Mouse (Mus musculus): ENCODE measurements around the gene Ifitm6.
"Not testable (repeated sequence)": the region's sequence is repeated elsewhere in the genome, so short reads cannot be mapped to it uniquely, and the experiment has no call there.

Ifitm6 gene

GRCm38 (mm10) chr7:141017824-141018223 lies at the start of gene Ifitm6:
Gene Ifitm6 (minus strand): TSS chr7:141017924.
- not testable (repeated sequence) for DNase-seq

DNA sequence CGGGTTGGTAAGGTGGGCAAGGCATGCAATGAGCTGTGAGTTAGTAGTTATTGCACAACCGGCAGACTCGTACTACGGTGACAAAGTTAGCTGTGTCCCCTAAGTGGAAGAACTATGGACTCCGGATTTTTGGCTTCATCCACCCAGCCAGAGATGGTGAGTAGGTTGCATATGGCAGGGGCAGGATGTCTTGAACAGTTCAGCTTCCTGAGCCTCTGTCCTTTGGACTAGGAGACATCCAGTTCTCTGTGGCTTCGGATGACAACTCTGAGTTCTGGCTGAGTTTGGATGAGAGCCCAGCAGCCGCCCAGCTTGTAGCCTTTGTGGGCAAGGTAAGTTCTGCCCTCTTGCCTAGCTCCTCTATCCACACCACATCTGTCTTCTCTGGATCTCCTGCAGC lies 46.9 kb upstream of the Ifitm6 start:
- DNase-seq, result no peak

DNA sequence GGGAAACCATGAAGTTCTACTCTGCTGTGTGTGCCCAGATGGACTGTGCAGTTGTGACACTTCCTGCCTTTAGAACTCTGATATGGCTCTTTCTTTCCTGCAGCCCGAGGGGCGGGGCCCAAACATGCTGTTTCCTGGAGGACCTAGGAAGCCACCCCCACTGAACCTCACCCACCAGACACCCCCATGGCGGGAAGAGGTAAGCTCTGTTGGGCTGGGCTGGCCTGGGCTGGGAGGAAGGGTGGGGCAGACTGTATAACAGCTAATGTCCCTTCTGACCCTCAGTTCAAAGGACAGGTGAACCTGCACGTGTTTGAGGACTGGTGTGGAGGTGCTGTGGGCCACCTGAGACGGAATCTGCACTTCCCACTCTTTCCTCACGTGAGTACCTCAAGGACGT lies 46.5 kb upstream of the Ifitm6 start:
- DNase-seq, result no peak

GRCm38 (mm10) chr7:141063353-141063752 lies 45.6 kb upstream of the Ifitm6 start:
- no peak for DNase-seq

- DNase-seq, result no peak
Observed at GRCm38 (mm10) chr7:141062525-141062924, 44.8 kb upstream of the Ifitm6 start.

DNA sequence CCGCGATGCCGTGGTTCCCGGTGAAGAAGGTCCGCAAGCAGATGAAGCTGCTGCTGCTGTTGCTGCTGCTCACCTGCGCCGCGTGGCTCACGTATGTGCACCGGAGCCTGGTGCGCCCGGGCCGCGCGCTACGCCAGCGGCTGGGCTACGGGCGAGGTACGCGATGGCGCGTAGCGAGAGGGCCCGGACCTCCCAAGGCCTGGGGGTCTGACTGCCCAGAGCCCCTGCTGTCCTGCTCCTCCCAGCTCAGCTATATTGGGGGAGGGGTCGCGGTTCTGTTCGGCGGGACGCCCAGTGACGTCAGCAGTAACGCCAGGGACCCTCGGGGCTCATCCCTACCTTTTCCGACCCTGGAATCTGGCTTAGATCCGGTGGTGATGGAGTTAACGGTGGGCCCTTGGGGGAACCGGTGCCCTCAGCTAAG lies 43.6 kb upstream of the Ifitm6 start:
- no peak for DNase-seq

- DNase-seq, result peak; percentile 53 to 57
Observed at GRCm38 (mm10) chr7:141060426-141061242, 42.9 kb upstream of the Ifitm6 start, which contains the start of gene B4galnt4. Gene B4galnt4 (plus strand): TSS chr7:141061104.

DNA sequence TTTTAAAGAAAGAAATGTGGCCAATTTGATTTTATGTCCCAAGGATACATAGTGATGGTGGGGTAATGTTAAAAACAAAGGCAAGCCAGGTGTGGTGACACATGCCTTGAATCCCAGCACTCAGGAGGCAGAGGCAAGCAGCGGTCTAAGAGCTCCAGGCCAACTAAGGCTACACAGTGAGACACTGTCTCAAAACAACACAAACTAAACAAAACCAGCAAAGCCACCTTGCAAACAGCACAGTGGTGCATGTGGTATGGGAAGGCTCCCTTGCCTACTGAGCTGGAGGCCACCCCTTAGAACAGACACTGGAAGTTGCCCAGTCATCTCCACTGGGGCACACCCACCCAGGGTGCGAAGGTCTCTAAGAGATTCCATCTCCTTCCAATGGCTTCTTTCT lies 42.2 kb upstream of the Ifitm6 start:
- DNase-seq, result no peak

DNA sequence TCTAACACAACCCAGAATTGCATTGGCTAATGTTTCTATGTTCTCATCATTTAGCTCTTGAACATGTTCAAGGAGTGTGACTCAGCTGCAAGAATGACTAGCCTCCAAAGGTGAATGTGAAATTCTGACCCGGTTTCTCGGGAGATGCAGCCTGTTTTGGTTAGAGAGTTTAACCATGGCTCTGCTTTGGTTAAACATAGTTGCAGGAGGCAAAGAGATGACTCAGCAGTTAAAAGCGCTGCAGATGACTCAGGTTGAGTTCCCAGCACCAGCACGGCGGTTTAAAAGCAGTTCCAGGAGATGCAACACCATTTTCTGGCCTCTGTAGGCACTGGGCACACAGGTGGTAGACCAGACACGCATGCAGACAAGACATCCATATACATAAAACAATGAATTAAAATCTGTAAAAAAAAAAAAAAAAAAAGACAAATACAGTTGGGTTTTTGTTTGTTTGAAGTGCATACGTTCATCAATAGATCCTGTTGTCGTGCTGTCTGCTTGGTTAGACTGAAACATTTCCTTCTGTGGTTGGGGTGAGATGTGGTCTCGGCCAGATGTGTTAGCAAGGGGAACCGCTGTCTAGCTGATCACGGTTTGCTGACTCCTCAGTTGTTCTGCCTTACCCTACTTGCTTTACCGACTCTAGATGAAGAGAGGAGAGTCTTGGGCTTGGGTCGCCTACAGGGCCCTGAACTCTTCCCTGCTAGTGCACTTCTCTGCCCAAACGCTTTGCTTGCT lies 41.0 kb upstream of the Ifitm6 start:
- DNase-seq, result no peak

DNA sequence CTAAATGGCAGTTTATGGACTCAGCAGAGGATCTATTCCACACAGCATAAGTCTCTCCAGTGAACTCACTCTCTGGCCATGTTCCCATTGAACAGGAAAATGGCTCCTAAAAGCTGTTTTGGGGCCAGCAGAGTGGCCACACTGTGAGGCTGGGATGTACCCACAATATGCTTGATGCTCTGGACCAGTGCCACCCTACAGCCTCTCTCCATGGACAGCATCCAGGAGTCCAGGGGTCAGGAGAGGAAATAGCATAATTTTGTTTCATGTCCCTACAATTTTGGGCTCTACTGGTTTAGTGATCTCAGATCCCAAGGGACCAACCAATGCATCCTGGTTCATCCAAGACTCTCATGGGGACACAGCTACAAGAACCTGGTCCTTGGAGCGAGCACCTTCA lies 39.8 kb upstream of the Ifitm6 start:
- DNase-seq, result no peak

GRCm38 (mm10) chr7:141056976-141057375 lies 39.3 kb upstream of the Ifitm6 start:
- no peak for DNase-seq

- no peak for DNase-seq
Observed at GRCm38 (mm10) chr7:141055785-141056184, 38.1 kb upstream of the Ifitm6 start.

DNA sequence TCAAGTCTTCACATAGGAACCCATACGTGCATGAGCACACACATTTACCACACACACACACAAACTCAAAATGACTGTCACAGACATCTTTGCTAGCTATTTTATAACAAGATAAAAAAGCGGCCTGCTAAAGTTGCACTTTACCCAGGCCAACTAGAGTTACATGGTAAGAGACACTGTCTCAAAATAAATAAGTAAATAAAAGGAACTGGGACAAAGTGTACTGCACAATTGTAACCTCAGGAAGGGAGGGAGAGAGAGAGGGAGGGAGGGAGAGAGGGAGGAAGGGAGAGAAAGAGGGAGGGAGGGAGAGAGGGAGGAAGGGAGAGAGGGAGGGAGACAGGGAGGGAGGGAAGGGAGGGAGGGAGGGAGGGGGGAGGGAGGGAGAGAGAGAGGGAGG lies 34.7 kb upstream of the Ifitm6 start:
- DNase-seq, result no peak

DNA sequence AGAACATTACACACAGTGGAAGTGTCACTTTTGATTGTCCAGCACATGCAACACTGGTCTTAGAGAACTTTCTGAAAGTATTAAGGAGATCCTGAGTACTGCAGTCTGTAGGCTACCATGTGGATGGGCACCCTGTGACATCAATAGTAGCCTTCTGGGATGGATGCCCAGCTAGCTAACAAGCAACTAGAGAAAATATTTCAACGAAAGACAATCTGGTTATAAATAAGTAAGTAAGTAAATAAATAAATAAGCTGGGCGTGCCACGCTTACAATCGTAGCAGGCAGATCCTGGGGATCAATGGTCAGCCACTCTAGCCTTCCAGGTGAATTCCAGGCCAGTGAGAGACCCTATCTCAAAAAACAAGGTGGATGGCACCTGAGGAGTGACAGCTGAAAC lies 34.3 kb upstream of the Ifitm6 start:
- DNase-seq, result no peak

- DNase-seq, result no peak
Observed at GRCm38 (mm10) chr7:141051060-141051685, 33.4 kb upstream of the Ifitm6 start.

DNA sequence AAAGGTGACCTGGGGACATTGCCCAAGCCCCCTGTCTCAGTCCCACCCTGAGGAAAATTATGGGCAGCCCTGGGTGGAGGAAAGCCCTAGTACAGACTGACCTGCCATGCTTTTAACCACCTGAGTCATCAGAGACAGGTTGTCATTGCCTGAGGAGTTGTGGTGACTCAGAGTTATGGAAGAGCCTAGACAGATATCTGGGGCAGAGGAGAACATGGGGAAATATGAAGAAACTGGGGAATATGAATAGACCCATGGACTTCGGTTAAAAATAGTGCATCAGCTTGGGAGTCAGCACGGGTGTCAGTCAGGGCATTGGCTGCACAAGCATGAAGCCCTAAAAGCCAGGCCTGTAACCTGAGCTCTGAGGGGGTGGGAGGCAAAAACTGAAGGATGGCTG lies 31.6 kb upstream of the Ifitm6 start:
- DNase-seq, result no peak

- DNase-seq, result peak; percentile 92 to 95
Observed at GRCm38 (mm10) chr7:141048226-141049218, 30.8 kb upstream of the Ifitm6 start.

GRCm38 (mm10) chr7:141047581-141048225 lies 30.0 kb upstream of the Ifitm6 start:
- DNase-seq, result peak; percentile 90 to 92

DNA sequence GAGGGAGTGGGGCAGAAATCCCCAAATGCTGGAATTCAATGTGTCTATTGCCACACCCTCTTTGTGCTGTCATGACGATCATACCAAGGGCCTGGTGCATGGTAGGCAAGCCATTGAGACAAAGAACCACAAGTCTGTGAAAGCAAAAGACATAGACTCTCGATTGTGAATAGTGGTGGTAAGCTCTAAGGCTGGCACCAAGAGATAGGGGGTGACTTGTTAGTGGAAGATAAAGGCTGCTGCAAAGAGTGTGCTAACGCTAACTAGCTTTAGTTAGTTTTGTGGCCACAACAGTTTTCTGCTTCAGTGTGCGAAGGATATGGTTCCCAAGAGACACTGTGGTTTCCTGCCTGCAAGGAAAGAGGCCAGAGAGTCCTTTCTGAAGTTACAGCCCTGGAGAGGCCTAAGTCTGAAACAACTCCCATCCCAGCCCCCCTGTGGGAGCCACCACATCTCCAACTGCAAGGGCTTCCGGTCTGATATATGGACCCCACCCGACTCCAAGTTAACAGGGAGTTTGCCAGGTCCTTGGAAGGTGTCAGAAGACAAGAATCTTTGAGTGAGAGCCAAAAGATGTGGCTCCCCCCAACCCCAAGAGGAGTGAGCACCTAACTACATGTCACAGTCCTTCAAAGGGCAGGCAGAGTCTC lies 29.3 kb upstream of the Ifitm6 start:
- peak; percentile 20 to 38 for DNase-seq

- DNase-seq, result no peak
Observed at GRCm38 (mm10) chr7:141042539-141042938, 24.8 kb upstream of the Ifitm6 start.

- peak; percentile 84 to 91 for DNase-seq
Observed at GRCm38 (mm10) chr7:141041661-141042060, 23.9 kb upstream of the Ifitm6 start.
